Mouse (Mus musculus): ENCODE data around the gene Nrbp1. TPM values are rescaled to one million over a fixed set of nuclear protein-coding genes. Genes with fewer than 3 reads are reported as not detected.

The Nrbp1 gene
- total and polyA plus RNA-seq, 3 experiments = 34.5 to 41.5 (median 36.6) TPM

GRCm38 (mm10) chr5:31255971-31256370, 15.3 kb downstream of the Nrbp1 start:
- H3K27ac ChIP-seq (ENCODE audit: insufficient read depth, low read depth) = no peak overlapping the region
- in situ Hi-C loops (cut with MboI; ENCODE audit: low pct_ligation_motif_present, low pct_unique_long_range_greater_than_20kb, low sequenced_read_pairs) (no loop called here), dilution Hi-C loops (cut with MboI; ENCODE audit: extremely low pct_ligation_motif_present, extremely low pct_unique_long_range_greater_than_20kb, low sequenced_read_pairs) (no loop called here)
- no peak overlapping the region for H3K4me2 ChIP-seq (ENCODE audit: insufficient read depth, low read depth, poor library complexity, severe bottlenecking)
- DNase-seq (ENCODE audit: extremely low read depth) = no peak
- H3K4me1 ChIP-seq (ENCODE audit: control insufficient read depth in 1 of 2, insufficient read depth in 2 of 2) = peaks cover 0 to 11% of the 10 kb centered on the region in 2 experiments; a peak in 1 of 4 replicates
- no peak for TF ChIP-seq MXI1 (IDR thresholded peaks at IDR 0.05; ENCODE audit: low read depth, low read length)
- TF ChIP-seq MAFK (IDR thresholded peaks at IDR 0.05; ENCODE audit: insufficient replicate concordance, low read length) = no peak
- no peak for TF ChIP-seq USF1 (IDR thresholded peaks at IDR 0.05; ENCODE audit: low read depth, low read length)
- TF ChIP-seq E2F4 (IDR thresholded peaks at IDR 0.05; ENCODE audit: insufficient replicate concordance, low read depth, low read length) = no peak
- no peak for TF ChIP-seq MYC (IDR thresholded peaks at IDR 0.05; ENCODE audit: low read depth, low read length)
- TF ChIP-seq IRF4 (IDR thresholded peaks at IDR 0.05; ENCODE audit: low read depth, low read length) = no peak
- no peak for TF ChIP-seq MAZ (IDR thresholded peaks at IDR 0.05; ENCODE audit: low read depth, low read length)
- TF ChIP-seq ZKSCAN1 (IDR thresholded peaks at IDR 0.05; ENCODE audit: borderline replicate concordance, low read depth, low read length) = no peak
- H3K27me3 ChIP-seq (replicated peaks) = no peaks in the 10 kb centered on the region
- H3K36me3 ChIP-seq (replicated peaks in 1 of 2; ENCODE audit: control insufficient read depth in 1 of 2, insufficient read depth in 1 of 2, low read length in 1 of 2) = peaks cover 44 to 86% of the 10 kb centered on the region in 2 experiments
- no peak overlapping the region for H3K4me3 ChIP-seq (replicated peaks in 1 of 3; ENCODE audit: low read depth in 2 of 3, low read length in 2 of 3, poor library complexity in 1 of 3)
- H3K9me3 ChIP-seq (replicated peaks; ENCODE audit: low read length) = no peaks in the 10 kb centered on the region
- H3K79me2 ChIP-seq (replicated peaks; ENCODE audit: control insufficient read depth, extremely low read depth, insufficient read depth, poor library complexity, severe bottlenecking) = no peaks in the 10 kb centered on the region
- H3K9ac ChIP-seq (ENCODE audit: insufficient read depth, low read depth) = no peak overlapping the region

GRCm38 (mm10) chr5:31257616-31258015, 17.0 kb downstream of the Nrbp1 start:
- dilution Hi-C loops (cut with MboI; ENCODE audit: extremely low pct_ligation_motif_present, extremely low pct_unique_long_range_greater_than_20kb, low sequenced_read_pairs) (no loop called here), in situ Hi-C loops (cut with MboI; ENCODE audit: low pct_ligation_motif_present, low pct_unique_long_range_greater_than_20kb, low sequenced_read_pairs) (no loop called here)
- Histone ChIP-seq H3K4me1 (ENCODE audit: control insufficient read depth in 1 of 2, insufficient read depth in 2 of 2) (peaks cover 0 to 2% of the 10 kb centered on the region in 2 experiments; a peak in 1 of 4 replicates), H3K4me2 (ENCODE audit: insufficient read depth, low read depth, poor library complexity, severe bottlenecking) (no peak overlapping the region), H3K36me3 (replicated peaks in 1 of 2; ENCODE audit: control insufficient read depth in 1 of 2, insufficient read depth in 1 of 2, low read length in 1 of 2) (peaks cover 30 to 84% of the 10 kb centered on the region in 2 experiments), H3K9me3 (replicated peaks; ENCODE audit: low read length) (no peaks in the 10 kb centered on the region), H3K79me2 (replicated peaks; ENCODE audit: control insufficient read depth, extremely low read depth, insufficient read depth, poor library complexity, severe bottlenecking) (no peaks in the 10 kb centered on the region), H3K27me3 (replicated peaks) (no peaks in the 10 kb centered on the region), H3K27ac (ENCODE audit: insufficient read depth, low read depth) (no peak overlapping the region), H3K4me3 (replicated peaks in 1 of 3; ENCODE audit: low read depth in 2 of 3, low read length in 2 of 3, poor library complexity in 1 of 3) (no peak overlapping the region), H3K9ac (ENCODE audit: insufficient read depth, low read depth) (no peak overlapping the region)
- DNase-seq (ENCODE audit: extremely low read depth) = no peak
- TF ChIP-seq ZMIZ1 (IDR thresholded peaks at IDR 0.05; ENCODE audit: low read depth, low read length) (no peak), MYC (IDR thresholded peaks at IDR 0.05; ENCODE audit: low read depth, low read length) (no peak), ETS1 (conservative IDR thresholded peaks at IDR 0.05; ENCODE audit: low read depth, low read length) (no peak), NELFE (IDR thresholded peaks at IDR 0.05; ENCODE audit: low read depth, low read length) (no peak), USF1 (IDR thresholded peaks at IDR 0.05; ENCODE audit: low read depth, low read length) (no peak), ZNF384 (IDR thresholded peaks at IDR 0.05; ENCODE audit: low read depth, low read length) (no peak)

- H3K27ac ChIP-seq (ENCODE audit: insufficient read depth, low read depth) = no peak overlapping the region
- H3K9ac ChIP-seq (ENCODE audit: insufficient read depth, low read depth) = no peak overlapping the region
- peaks cover 4% of the 10 kb centered on the region for H3K9me3 ChIP-seq (replicated peaks; ENCODE audit: low read length)
- H3K4me3 ChIP-seq (replicated peaks in 1 of 3; ENCODE audit: low read depth in 2 of 3, low read length in 2 of 3, poor library complexity in 1 of 3) = no peak overlapping the region
- H3K27me3 ChIP-seq (replicated peaks) = no peaks in the 10 kb centered on the region
- TF ChIP-seq SMC3 (IDR thresholded peaks at IDR 0.05; ENCODE audit: low read depth, low read length) = no peak
- TF ChIP-seq EP300 (IDR thresholded peaks at IDR 0.05; ENCODE audit: low read length) = no peak
- no peak for TF ChIP-seq USF2 (conservative IDR thresholded peaks at IDR 0.05; ENCODE audit: low read depth, low read length)
- TF ChIP-seq RAD21 (IDR thresholded peaks at IDR 0.05; ENCODE audit: low read depth, low read length) = no peak
- no peak for TF ChIP-seq JUND (conservative IDR thresholded peaks at IDR 0.05; ENCODE audit: low read depth, low read length)
- TF ChIP-seq TCF12 (IDR thresholded peaks at IDR 0.05; ENCODE audit: low read depth, low read length) = no peak
- TF ChIP-seq TBP (conservative IDR thresholded peaks at IDR 0.05; ENCODE audit: low read depth, low read length) = no peak
- TF ChIP-seq NRF1 (IDR thresholded peaks at IDR 0.05; ENCODE audit: low read depth, low read length) = no peak
- TF ChIP-seq MAX (IDR thresholded peaks at IDR 0.05; ENCODE audit: low read length) = no peak
- no peak for TF ChIP-seq ETS1 (conservative IDR thresholded peaks at IDR 0.05; ENCODE audit: low read depth, low read length)
- TF ChIP-seq CTCF (conservative IDR thresholded peaks at IDR 0.05 in 1 of 2, IDR thresholded peaks at IDR 0.05 in 1 of 2; ENCODE audit: low read depth in 2 of 2, low read length in 2 of 2) = no peak
- TF ChIP-seq GABPA (IDR thresholded peaks at IDR 0.05; ENCODE audit: insufficient replicate concordance, low read depth, low read length) = no peak
- TF ChIP-seq JUN (IDR thresholded peaks at IDR 0.05; ENCODE audit: insufficient read depth, low read depth, low read length) = no peak
- H3K79me2 ChIP-seq (replicated peaks; ENCODE audit: control insufficient read depth, extremely low read depth, insufficient read depth, poor library complexity, severe bottlenecking) = no peaks in the 10 kb centered on the region
- DNase-seq (ENCODE audit: extremely low read depth) = no peak
- no peak overlapping the region for H3K4me2 ChIP-seq (ENCODE audit: insufficient read depth, low read depth, poor library complexity, severe bottlenecking)
- dilution Hi-C loops (cut with MboI; ENCODE audit: extremely low pct_ligation_motif_present, extremely low pct_unique_long_range_greater_than_20kb, low sequenced_read_pairs) = no loop called here
- no peaks in the 10 kb centered on the region for H3K4me1 ChIP-seq (ENCODE audit: control insufficient read depth in 1 of 2, insufficient read depth in 2 of 2)
- peaks cover 35 to 78% of the 10 kb centered on the region in 2 experiments for H3K36me3 ChIP-seq (replicated peaks in 1 of 2; ENCODE audit: control insufficient read depth in 1 of 2, insufficient read depth in 1 of 2, low read length in 1 of 2)
- in situ Hi-C loops (cut with MboI; ENCODE audit: low pct_ligation_motif_present, low pct_unique_long_range_greater_than_20kb, low sequenced_read_pairs) = no loop called here
These were observed 25.4 kb downstream of the Nrbp1 start for GRCm38 (mm10) chr5:31266101-31266500.
